Comparison of ENCODE assay signal across 8 mouse cellular contexts in the genomic region with DNA sequence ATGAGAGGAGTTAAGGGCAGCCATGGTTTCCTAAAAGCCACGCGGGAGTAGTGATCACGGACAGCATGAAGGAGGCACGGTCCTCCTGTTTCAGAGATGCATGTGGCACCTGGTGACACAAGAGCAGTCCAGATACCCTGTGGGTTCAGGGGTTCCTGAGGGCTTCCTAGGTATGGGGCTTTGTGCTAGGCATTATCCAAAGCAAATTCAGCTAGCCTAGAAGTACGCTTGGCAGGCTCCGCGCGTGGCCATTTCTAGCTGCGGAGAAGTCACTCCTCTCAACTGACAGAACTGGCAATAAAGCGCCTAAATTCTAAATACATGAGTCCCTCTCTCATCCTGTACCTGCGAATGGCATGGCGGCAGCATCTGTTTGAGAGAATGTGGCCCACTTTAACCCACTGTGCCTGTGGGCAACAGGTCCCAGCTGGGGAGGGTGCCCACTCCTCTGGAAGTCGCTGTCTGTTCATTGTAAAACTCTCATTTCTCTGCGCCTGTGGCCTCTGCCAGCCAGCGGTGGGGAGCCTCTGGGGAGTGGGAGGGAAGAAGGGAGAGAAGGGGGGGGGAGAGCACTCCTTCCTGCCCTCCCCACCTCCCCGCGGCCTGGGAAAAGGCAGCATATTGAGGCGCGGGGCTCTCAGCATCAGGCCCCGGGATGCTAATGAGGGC. TPM values are rescaled to one million over a fixed set of nuclear protein-coding genes. Genes with fewer than 3 reads are reported as not detected.
DNase-seq lines count a peak whose midpoint lies in the region; ATAC-seq and TF ChIP-seq lines count a peak whose summit lies in the region.

No protein-coding gene starts in this region.

- TF ChIP-seq CTCF in hindbrain, postnatal 0 days (IDR thresholded peaks at IDR 0.05; ENCODE audit: low read depth): no peak
- no peak for TF ChIP-seq CTCF in lung, adult 2 months (IDR thresholded peaks at IDR 0.05; ENCODE audit: insufficient read depth, low read length)

- H3K4me2 ChIP-seq in lung, embryonic 15.5 days: peak overlapping the region; percentile 69
- H3K4me2 ChIP-seq in embryonic facial prominence, embryonic 13.5 days: peak overlapping the region; percentile 83
- H3K4me2 ChIP-seq in hindbrain, postnatal 0 days (ENCODE audit: low read depth, low read length): peak overlapping the region; percentile 84
- peak overlapping the region; percentile 85 for H3K4me2 ChIP-seq in neural tube, embryonic 12.5 days (replicated peaks)

- no peaks in the 10 kb centered on the region for H3K36me3 ChIP-seq in lung, embryonic 15.5 days
- no peaks in the 10 kb centered on the region for H3K36me3 ChIP-seq in embryonic facial prominence, embryonic 13.5 days
- H3K36me3 ChIP-seq in hindbrain, postnatal 0 days (ENCODE audit: insufficient read depth, low read length): no peaks in the 10 kb centered on the region
- H3K36me3 ChIP-seq in neural tube, embryonic 12.5 days: no peaks in the 10 kb centered on the region; the same call in 1 of the 2 replicates

- no peak overlapping the region for H3K27ac ChIP-seq in lung, embryonic 15.5 days
- no peak overlapping the region for H3K27ac ChIP-seq in embryonic facial prominence, embryonic 13.5 days
- peak overlapping the region; percentile 77 for H3K27ac ChIP-seq in hindbrain, postnatal 0 days
- H3K27ac ChIP-seq in neural tube, embryonic 12.5 days: peak overlapping the region; percentile 95

- TF ChIP-seq POLR2A in lung, adult 2 months (IDR thresholded peaks at IDR 0.05; ENCODE audit: borderline replicate concordance, extremely low read depth, low read depth, low read length): no peak

- H3K4me3 ChIP-seq in lung, embryonic 15.5 days: peak overlapping the region; percentile 36
- peak overlapping the region; percentile 49 for H3K4me3 ChIP-seq in embryonic facial prominence, embryonic 13.5 days
- peak overlapping the region; percentile 75 for H3K4me3 ChIP-seq in hindbrain, postnatal 0 days (ENCODE audit: low read length)
- H3K4me3 ChIP-seq in neural tube, embryonic 12.5 days: peak overlapping the region; percentile 80
- no peak overlapping the region for H3K4me3 ChIP-seq in lung, adult 2 months (replicated peaks; ENCODE audit: extremely low read depth, low read depth, low read length)

- WGBS in lung, embryonic 15.5 days: 24% methylated on average over 20 of the region's 20 CpGs
- WGBS in embryonic facial prominence, embryonic 13.5 days: 24% methylated on average over 20 of the region's 20 CpGs
- WGBS in hindbrain, postnatal 0 days: 12% methylated on average over 20 of the region's 20 CpGs
- WGBS in neural tube, embryonic 12.5 days: 13% methylated on average over 20 of the region's 20 CpGs
- WGBS in lung, adult 2 months: 40% methylated on average over 20 of the region's 20 CpGs

- no peak overlapping the region for H3K9ac ChIP-seq in lung, embryonic 15.5 days
- peak overlapping the region; percentile 66 for H3K9ac ChIP-seq in embryonic facial prominence, embryonic 13.5 days
- peak overlapping the region; percentile 58; the same call in 1 of the 2 replicates for H3K9ac ChIP-seq in hindbrain, postnatal 0 days (replicated peaks; ENCODE audit: low read length)
- peak overlapping the region; percentile 98 for H3K9ac ChIP-seq in neural tube, embryonic 12.5 days

- peaks cover 54% of the 10 kb centered on the region for H3K4me1 ChIP-seq in lung, embryonic 15.5 days
- peaks cover 55% of the 10 kb centered on the region for H3K4me1 ChIP-seq in embryonic facial prominence, embryonic 13.5 days
- peaks cover 34% of the 10 kb centered on the region for H3K4me1 ChIP-seq in hindbrain, postnatal 0 days (ENCODE audit: insufficient read depth, low read length)
- peaks cover 72% of the 10 kb centered on the region for H3K4me1 ChIP-seq in neural tube, embryonic 12.5 days
- H3K4me1 ChIP-seq in lung, adult 2 months (ENCODE audit: control insufficient read depth, insufficient read depth, low read length): peaks cover 2% of the 10 kb centered on the region; the same call in 1 of the 2 replicates

- ATAC-seq in lung, embryonic 15.5 days (ENCODE audit: borderline replicate concordance, extremely low read depth, low FRiP score, low TSS enrichment): no peak
- ATAC-seq in embryonic facial prominence, embryonic 13.5 days (ENCODE audit: insufficient number of reproducible peaks, insufficient read depth, low FRiP score, low TSS enrichment, low read depth): no peak
- peak; percentile 78; the same call in 1 of the 2 replicates for ATAC-seq in hindbrain, postnatal 0 days
- peak; percentile 57; the same call in 1 of the 2 replicates for ATAC-seq in neural tube, embryonic 12.5 days (ENCODE audit: low FRiP score, low read depth)

- no peaks in the 10 kb centered on the region for H3K9me3 ChIP-seq in lung, embryonic 15.5 days
- no peaks in the 10 kb centered on the region for H3K9me3 ChIP-seq in embryonic facial prominence, embryonic 13.5 days
- no peaks in the 10 kb centered on the region for H3K9me3 ChIP-seq in hindbrain, postnatal 0 days (ENCODE audit: low read length)
- H3K9me3 ChIP-seq in neural tube, embryonic 12.5 days: no peaks in the 10 kb centered on the region

- DNase-seq in lung, adult 18-20 months: no peak
- no peak for DNase-seq in hindbrain, postnatal 0 days (ENCODE audit: low spot score)
- DNase-seq in ovary, postnatal 10 days (ENCODE audit: low spot score): no peak
- DNase-seq in spleen, adult 18-20 months: no peak
- no peak for DNase-seq in lung, adult 2 months

- peaks cover 81% of the 10 kb centered on the region for H3K27me3 ChIP-seq in lung, embryonic 15.5 days
- H3K27me3 ChIP-seq in embryonic facial prominence, embryonic 13.5 days: peaks cover 80% of the 10 kb centered on the region
- H3K27me3 ChIP-seq in hindbrain, postnatal 0 days (ENCODE audit: insufficient read depth, low read length): no peaks in the 10 kb centered on the region
- peaks cover 36% of the 10 kb centered on the region for H3K27me3 ChIP-seq in neural tube, embryonic 12.5 days (replicated peaks)

RNA-seq across cellular contexts. Expression of a gene that starts 0.6 kb away (rescaled TPM):
- polyA plus RNA-seq in lung, embryonic 15.5 days (2015; fragmentation: Nextera tagmentation; extraction: Ambion mirVana): 0.29 and 0.69 TPM in 2 replicates
- 4.2 and 6.0 TPM in 2 replicates for polyA plus RNA-seq in embryonic facial prominence, embryonic 13.5 days (2015; fragmentation: Nextera tagmentation; extraction: Ambion mirVana)
- 149 and 177 TPM in 2 replicates for total RNA-seq in hindbrain, postnatal 0 days (2014; rRNA removed)
- 106 and 122 TPM in 2 replicates for polyA plus RNA-seq in hindbrain, postnatal 0 days (2015; fragmentation: Nextera tagmentation; extraction: Ambion mirVana)
- 396 and 412 TPM in 2 replicates for polyA plus RNA-seq in neural tube, embryonic 12.5 days (2016; fragmentation: Nextera tagmentation; extraction: Ambion mirVana)
- polyA plus RNA-seq in lung, adult 2 months (2012; rRNA removed): 0.09 TPM in 1 of 2 replicates, not detected in the other

RNA-seq across cellular contexts. Expression of a gene that starts 3.8 kb away (rescaled TPM):
- polyA plus RNA-seq in lung, embryonic 15.5 days (2015; fragmentation: Nextera tagmentation; extraction: Ambion mirVana): 48.0 and 51.0 TPM in 2 replicates
- 48.3 and 54.1 TPM in 2 replicates for polyA plus RNA-seq in embryonic facial prominence, embryonic 13.5 days (2015; fragmentation: Nextera tagmentation; extraction: Ambion mirVana)
- 34.5 and 40.9 TPM in 2 replicates for total RNA-seq in hindbrain, postnatal 0 days (2014; rRNA removed)
- 25.2 and 28.1 TPM in 2 replicates for polyA plus RNA-seq in hindbrain, postnatal 0 days (2015; fragmentation: Nextera tagmentation; extraction: Ambion mirVana)
- polyA plus RNA-seq in neural tube, embryonic 12.5 days (2016; fragmentation: Nextera tagmentation; extraction: Ambion mirVana): 41.2 and 46.3 TPM in 2 replicates
- polyA plus RNA-seq in lung, adult 2 months (2012; rRNA removed): 35.0 and 49.1 TPM in 2 replicates

RNA-seq across cellular contexts. Expression of a gene that starts 31.8 kb away (rescaled TPM):
- 1.3 and 1.9 TPM in 2 replicates for polyA plus RNA-seq in lung, embryonic 15.5 days (2015; fragmentation: Nextera tagmentation; extraction: Ambion mirVana)
- 1.6 and 1.8 TPM in 2 replicates for polyA plus RNA-seq in embryonic facial prominence, embryonic 13.5 days (2015; fragmentation: Nextera tagmentation; extraction: Ambion mirVana)
- total RNA-seq in hindbrain, postnatal 0 days (2014; rRNA removed): 0.52 TPM in 1 of 2 replicates, not detected in the other
- 0.16 and 0.29 TPM in 2 replicates for polyA plus RNA-seq in hindbrain, postnatal 0 days (2015; fragmentation: Nextera tagmentation; extraction: Ambion mirVana)
- polyA plus RNA-seq in neural tube, embryonic 12.5 days (2016; fragmentation: Nextera tagmentation; extraction: Ambion mirVana): 0.34 and 1.2 TPM in 2 replicates
- 51.1 and 56.8 TPM in 2 replicates for polyA plus RNA-seq in lung, adult 2 months (2012; rRNA removed)

Comparison
In these comparisons a context has a peak if more than half of its experiments do, and no peak if none do; other contexts are left out.
1. RNA of a gene that starts 31.8 kb away (polyA plus RNA-seq): 51.1 to 56.8 TPM in lung, adult 2 months; 1.3 to 1.9 TPM in lung, embryonic 15.5 days, 1.6 to 1.8 TPM in embryonic facial prominence, embryonic 13.5 days, 0.34 to 1.2 TPM in neural tube, embryonic 12.5 days and 0.16 to 0.29 TPM in hindbrain, postnatal 0 days; every median in the first group is over 10 times any median in the second.
2. ATAC-seq: peak in hindbrain, postnatal 0 days (single experiment) and neural tube, embryonic 12.5 days (single experiment); none in lung, embryonic 15.5 days (single experiment) and embryonic facial prominence, embryonic 13.5 days (single experiment).
3. H3K27ac ChIP-seq: peak in hindbrain, postnatal 0 days (single experiment) and neural tube, embryonic 12.5 days (single experiment); none in lung, embryonic 15.5 days (single experiment) and embryonic facial prominence, embryonic 13.5 days (single experiment).
4. RNA of a gene that starts 0.6 kb away (polyA plus RNA-seq): 396 to 412 TPM in neural tube, embryonic 12.5 days and 106 to 122 TPM in hindbrain, postnatal 0 days; 4.2 to 6.0 TPM in embryonic facial prominence, embryonic 13.5 days, 0.29 to 0.69 TPM in lung, embryonic 15.5 days and 0.09 TPM in lung, adult 2 months; every median in the first group is over 10 times any median in the second.
5. Peak in every context shown above with its lines, with median percentiles within 50 percentile points of each other: H3K4me2 ChIP-seq.